Mouse (Mus musculus) granulocyte monocyte progenitor cell, adult 5-6 weeks (primary cell): Measurements from ENCODE around the gene Odf3b. TPM values are rescaled to one million over a fixed set of nuclear protein-coding genes. Genes with fewer than 3 reads are reported as not detected.

Experiments used
- ATAC-seq: replicated peaks from 2 replicates; pipeline ENCODE4 v1.8.0; 2016; ENCODE audit warnings: mild to moderate bottlenecking, moderate TSS enrichment, inconsistent platforms; ENCODE audit not compliant: poor library complexity, severe bottlenecking
- total RNA-seq, 2 experiments: library from RNA; stranded (forward) in 1 of 2; stranded (reverse) in 1 of 2; fragments of 200-712, 200-1000 nt in 1 of 2; fragments of >200 nt in 1 of 2; fragmentation: Nextera tagmentation in 1 of 2; gene quantifications; 2 replicates each; pipeline ENCODE4 v1.2.3; 2014 to 2017

Odf3b gene
- total RNA-seq (2014; fragmentation: Nextera tagmentation) (3.1 and 4.2 TPM in 2 replicates), total RNA-seq (2017) (0.46 TPM in 1 of 2 replicates, not detected in the other)

DNA sequence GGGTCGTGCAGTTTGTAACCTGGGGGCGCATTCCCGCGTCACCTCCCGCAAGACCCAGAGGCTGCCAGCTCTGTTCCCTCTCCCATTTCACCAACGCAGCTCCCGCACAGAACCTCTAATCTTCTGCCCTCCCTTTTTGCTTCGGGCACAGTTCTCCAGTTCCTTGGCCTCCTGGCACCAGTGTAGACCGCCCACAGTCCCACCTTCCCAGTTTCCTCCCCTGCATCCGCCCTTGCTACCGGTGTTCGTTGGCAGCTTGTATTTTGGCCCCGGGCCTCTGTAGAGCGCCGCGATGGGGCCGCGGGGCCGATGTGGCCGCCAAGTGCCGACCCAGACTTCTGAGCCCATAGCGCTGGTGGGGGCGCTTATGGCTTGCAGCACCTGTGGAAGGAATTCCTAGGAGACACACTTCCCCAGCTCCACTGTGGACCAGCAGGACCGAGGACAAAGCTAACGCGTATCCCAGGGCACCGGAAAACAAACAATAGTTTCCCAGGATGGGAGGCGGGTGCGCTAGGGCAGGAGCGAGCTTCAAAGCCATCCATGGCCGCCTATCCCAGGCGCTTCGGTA is at the start of gene Odf3b:
Gene Odf3b, minus strand, starts transcription at position 452 of the 571 bp plus-strand sequence.
- peak; percentile 26 for ATAC-seq

DNA sequence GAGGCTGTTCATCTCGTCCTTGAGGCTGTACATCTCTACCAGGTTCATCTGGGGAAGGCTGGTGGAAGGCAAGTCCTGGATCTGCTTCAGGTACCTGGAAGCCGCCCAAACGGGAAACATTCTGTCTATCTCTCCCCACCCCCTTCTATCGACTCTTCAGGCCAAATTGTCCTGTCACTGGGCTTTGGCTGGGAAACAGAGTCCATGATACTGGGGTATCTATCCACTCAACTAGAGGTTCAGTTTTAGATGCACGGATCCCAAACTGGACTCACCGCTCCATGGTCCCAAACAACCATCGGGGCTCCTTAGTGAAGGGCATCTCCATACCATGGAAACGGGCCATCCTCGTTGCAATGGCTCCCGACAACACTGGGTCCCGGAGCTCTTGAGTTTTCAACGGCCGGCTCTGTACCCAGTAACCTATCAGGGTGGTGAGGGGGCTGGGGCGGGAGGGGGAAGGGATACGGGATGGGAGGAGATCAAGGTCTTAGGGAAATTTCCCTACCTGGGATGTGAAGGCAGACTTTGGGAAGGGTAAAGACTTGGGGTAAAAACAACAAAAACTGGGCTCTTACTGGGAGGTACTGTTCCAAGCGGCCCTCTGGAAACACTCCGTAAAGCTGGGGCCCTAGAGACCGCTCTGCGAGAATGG is 49.2 kb upstream of the Odf3b start:
- ATAC-seq, result no peak

DNA sequence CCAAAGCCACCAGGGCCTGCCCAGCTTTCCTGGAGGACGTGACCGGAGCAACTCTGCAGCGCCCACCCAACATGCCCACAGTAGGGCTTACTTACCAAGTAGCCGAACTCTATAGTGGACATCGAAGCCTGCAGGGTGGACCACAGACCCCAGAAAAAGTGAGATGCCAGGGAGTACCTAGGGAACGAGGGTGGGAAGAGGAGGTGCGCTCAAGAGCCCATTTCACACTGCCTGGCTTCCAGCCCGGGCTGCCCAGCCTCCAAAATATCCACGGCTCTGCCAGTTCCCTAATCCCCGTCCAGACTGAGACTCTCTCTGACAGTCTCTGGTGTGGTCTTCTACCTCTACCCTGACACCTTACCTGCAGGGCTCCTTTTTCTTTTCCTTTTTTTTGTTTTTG is 47.6 kb upstream of the Odf3b start:
- ATAC-seq, result no peak

DNA sequence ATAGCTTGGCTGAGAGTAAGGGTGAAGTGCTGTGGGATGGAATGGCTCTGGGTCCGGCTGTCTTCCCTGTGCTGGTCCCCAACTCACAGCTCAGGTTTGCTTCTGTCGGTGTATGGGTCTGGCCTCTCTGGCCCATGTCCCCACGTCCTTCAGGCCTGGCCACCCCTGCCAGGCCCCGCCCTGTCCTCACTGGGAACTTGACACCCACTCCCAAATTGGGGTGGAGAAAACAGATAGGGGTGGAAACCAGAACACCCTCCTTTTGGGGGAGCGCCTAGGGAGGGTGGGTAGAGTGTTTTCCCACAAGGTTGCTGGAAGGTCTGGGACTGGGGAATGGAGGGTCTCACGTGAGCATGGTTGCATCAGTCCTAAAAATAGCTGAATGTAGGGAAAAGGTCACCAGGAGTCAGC is 46.6 kb upstream of the Odf3b start, which contains the start of gene Cpt1b:
Gene Cpt1b, minus strand, starts transcription at position 153 of the 411 bp plus-strand sequence.
- no peak for ATAC-seq

DNA sequence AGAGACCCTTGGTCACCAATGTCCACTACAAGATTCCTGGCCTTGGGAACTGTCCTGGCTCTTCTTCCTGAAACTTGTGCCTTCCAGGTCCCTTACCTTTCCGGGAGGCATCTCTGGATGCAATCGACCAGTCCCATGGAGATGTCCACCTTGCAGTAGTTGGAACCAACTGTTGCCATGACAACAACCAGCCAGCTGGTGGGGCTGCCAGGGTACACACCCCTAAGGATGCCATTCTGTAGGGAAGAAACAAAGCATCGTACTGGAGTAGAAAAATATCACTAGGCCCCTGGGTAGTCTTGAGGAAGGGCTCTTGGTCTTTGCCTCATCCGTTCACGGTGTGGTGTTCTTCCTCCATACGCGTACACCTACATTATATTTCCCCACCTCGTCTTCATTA is 45.5 kb upstream of the Odf3b start:
- ATAC-seq, result no peak

DNA sequence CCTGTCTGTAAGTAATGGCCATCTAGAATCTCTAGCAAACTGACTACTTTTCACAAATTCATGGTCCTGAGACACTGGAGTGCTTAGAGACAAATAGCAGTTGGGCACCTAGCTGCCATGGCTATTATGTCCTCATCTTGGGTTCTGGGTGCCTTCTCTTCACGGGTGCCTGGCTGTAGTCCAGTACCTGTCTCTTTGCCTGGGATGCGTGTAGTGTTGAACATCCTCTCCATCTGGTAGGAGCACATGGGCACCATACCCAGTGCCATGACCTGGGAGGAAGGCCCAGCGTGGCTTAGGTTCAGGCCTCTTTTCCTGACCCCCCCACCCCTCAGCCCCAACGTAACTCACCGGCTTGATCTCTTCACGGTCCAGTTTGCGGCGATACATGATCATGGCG is 42.9 kb upstream of the Odf3b start:
- no peak for ATAC-seq

DNA sequence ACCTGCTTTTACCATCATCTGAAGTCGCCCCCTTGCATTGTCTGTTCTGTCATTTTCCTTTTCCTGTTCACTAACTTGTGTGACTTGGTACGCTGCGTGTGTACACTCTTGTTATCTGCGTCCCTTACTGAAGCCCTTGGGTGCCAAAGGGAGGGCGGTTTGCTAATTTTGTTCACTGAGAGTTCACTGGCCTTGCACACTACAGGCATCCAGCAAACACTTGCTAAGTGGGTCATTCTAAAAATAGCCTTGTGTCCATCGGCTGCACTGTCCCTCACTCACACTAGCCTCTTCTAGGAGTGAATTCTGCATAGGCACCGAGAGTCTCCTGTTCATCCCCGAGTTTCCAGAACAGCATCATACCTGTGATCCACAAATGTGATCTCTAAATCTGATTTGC is 36.2 kb upstream of the Odf3b start:
- no peak for ATAC-seq

DNA sequence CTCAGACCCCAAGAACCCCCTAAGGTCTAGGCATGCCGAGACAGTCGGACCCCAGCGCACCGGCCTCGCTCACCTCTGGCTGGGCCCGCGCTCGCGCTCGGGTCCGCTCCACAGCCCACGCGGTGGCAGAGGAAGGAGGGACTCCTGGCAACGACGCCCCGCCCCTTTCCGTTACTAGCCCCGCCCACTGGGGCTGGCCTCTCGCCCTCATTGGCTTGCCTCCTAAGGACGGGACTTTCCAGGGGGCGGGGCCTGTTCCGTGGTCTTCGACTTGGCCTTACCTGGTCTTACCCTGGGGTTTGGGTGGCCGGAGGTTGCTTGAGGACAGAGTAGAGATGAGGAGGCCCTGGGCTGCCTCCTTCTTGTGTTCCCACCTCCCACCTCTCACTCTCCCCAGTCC is 31.0 kb upstream of the Odf3b start, which contains the start of gene Syce3:
Gene Syce3, minus strand, starts transcription at position 386 of the 400 bp plus-strand sequence.
- ATAC-seq, result no peak

DNA sequence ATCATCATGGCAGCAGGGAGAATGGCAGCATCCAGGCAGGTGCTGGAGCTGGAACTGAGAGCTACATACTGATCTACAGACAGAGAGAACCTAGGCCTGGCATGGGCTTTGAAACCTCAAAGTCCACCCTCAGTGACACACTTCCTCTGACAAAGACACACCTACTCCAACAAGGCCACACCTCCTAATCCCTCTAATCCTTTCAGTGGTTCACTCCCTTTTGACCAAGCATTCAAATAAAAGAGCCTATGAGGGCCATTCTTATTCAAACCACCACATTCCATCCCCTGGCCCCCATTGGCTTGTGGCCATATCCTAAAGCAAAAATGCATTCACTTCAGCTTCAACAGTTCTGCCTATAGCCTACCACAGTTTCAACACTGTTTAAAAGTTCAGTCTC is 27.6 kb upstream of the Odf3b start:
- no peak for ATAC-seq

DNA sequence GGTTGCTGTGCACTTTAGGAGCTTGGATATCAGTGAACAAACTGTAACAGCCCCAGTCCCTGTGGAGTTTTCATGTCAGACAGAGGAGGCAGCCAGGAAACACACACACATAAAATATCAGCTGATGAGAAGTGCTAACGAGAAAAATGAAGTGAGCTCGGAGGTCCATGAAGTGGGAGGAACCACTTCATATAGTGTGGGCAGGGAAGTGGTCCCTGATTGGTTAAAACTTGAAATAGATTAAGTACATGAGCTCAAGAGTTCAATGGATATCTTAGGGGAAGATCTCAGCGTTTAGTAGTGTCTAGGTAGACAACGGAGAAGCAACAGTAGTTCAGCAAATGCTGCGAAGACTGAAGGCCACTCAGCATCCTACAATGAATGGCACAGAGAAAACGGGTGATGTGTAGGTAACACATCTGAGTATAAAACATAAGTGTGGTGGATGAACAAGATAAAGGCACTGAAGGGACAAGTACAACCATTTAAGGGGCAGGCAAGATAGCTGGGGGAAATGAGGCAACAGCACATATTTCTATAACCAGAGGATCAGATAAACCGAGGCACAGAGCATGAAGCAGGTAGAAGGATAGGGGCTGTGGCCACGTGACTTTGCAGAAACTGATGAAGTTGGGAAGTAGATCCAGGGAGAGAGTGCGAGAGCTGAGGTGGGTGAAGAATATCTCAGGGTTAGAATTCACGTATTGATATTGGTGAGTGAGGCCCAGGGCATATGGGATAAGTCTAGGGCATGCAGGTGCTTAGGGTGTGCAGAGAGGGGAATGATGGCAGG is 25.9 kb upstream of the Odf3b start:
- ATAC-seq, result no peak

DNA sequence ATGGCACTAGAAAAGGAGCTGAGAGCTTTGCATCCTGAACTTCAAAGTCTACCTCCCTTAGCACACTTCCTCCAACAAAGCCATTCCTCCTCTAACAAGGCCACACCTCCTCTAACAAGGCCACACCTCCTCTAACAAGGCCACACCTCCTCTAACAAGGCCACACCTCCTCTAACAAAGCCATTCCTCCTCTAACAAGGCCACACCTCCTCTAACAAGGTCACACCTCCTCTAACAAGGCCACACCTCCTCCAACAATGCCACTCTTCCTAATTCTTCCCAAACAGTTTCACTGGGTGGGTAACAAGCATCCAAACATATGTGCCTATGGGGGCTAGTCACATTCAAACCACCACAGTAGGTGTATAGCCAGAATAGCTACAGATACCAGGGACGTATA is 23.4 kb upstream of the Odf3b start:
- no peak for ATAC-seq

DNA sequence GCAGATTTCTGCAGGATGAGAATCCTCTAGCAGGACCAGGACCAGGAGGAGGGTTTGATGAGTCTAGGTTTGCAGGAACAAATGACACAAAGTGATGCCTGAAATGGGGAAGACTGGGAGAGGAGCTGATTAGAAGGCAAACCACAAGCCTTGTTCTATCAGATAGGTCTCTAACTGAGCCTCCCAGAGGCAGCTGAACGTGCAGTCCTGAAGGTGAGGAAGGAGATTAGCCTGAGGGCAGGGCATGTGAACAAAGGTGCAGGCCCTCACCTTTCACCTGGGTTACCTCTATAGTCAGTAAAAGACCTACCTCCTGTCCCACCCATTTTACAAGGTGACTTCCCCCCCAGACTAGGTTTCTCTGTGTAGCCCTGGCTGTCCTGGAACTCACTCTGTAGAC is 20.6 kb upstream of the Odf3b start:
- ATAC-seq, result no peak

DNA sequence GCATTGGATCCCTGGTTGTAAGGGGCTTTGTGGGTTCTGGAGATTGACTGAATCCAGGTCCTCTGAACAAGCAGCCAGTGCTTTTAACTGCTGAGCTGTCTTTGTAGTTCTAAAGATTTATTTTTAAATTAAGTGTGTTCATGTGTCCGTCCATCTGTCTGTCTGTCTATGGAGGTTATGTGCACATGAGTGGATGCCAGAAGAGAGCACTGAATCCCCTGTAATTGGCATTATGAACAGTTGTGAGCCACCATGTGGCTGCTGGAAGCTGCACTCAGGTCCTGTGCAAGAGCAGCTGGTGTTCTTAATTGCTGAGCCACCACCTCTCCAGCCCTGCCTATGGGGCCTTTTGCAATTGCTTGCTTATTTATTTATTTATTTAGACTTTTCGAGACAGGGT is 19.1 kb upstream of the Odf3b start:
- ATAC-seq, result no peak

DNA sequence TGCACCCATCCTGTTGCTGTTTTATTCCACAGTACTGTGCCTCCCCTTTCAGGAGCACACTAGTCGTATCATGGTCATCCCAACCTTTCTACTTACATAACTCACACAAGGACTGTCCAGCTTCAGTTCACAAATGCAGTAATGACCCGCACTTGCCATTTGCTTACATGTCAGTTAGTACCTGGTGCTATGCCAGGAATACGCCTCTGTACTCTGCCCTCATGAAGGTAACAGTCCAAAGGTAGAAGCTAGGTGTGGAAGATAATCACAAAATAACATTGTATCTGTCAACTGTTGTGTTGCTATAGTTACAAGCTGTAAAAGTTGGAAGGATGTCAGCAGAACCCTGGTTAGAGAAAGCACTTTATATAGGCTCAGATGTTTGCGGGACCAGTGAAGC is 17.8 kb upstream of the Odf3b start:
- no peak for ATAC-seq

DNA sequence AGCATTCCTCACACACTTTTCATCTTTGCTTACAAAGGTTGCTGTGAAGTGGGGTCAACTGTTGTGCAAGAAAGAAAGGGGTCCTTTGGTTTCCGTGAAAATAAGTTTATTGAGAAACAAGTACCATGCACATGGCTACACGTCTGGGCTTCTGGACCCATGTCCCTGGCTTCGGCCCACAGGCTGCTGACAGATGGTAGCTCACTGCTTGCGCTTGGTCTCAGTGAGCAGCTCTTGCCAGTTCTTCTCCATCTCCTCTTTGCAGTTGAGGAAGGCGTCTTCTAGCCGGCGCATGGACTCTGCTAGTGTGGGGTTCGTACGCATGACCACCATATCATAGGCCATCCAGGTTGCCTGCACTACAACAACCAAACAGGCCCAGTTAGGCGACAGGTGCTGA is 11.0 kb upstream of the Odf3b start:
- no peak for ATAC-seq

DNA sequence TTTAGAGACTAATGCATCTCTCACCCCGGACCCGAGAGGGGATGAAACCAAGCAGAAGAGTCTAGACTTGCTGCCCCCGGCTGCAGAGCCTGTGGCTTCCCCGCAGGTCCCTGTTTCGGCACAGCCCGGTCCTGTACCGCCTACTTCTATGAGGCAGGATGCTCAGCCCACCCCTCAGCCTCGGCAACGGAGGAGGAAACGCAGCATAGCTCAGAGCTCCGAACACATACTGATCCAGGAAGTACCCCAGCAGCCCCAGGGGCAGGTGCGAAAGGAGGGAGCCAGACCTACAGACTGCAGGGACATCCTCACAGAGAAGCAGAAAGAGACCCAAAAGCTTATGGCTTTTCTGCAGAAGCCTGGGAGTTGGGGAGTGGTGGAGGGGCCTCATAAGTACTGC is 8.0 kb upstream of the Odf3b start:
- ATAC-seq, result no peak; the same call in 1 of the 2 replicates

DNA sequence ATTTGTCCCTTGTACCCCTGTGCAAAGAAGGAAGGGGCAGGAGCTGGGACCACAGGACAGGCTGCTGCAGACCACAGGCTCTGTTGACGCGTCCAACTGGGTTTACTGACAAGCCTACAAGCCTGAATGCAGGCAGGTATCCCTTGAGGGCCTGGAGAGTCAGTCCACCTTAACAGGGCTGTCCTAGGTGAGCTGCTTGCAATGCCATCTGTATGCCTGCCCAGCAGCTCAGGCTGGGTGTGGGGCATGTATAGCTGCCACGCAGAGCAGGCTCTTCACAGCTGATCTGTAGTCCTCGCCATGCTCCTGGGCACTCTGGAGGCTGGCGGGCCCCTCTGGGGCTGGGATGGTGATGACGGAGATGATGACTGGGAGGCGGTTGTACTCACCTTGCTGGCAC is 5.5 kb upstream of the Odf3b start, which contains the start of gene Klhdc7b:
Gene Klhdc7b, plus strand, starts transcription at position 301 of the 400 bp plus-strand sequence.
- no peak for ATAC-seq

DNA sequence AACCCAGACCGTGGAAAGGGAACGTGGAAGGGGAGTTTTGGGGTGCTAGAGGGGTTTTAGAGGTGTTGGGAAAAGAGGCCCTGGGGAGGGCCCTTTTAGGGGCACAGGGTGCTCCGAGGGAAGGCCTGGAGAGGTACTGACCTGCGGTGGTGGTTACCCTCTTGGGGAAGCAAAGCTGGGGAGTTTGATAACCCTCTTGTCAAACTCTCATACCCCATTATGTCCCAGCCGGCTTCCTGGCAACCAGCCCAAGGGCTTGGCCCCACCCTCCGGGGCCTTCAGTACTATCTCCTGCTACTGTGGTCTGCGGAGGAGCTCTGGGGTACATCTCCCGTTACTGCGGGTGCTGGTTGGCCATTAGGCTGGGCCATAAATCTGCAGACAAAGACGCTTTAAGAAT is 347 bp upstream of the Odf3b start:
- ATAC-seq, result peak; percentile 20; the same call in 1 of the 2 replicates

DNA sequence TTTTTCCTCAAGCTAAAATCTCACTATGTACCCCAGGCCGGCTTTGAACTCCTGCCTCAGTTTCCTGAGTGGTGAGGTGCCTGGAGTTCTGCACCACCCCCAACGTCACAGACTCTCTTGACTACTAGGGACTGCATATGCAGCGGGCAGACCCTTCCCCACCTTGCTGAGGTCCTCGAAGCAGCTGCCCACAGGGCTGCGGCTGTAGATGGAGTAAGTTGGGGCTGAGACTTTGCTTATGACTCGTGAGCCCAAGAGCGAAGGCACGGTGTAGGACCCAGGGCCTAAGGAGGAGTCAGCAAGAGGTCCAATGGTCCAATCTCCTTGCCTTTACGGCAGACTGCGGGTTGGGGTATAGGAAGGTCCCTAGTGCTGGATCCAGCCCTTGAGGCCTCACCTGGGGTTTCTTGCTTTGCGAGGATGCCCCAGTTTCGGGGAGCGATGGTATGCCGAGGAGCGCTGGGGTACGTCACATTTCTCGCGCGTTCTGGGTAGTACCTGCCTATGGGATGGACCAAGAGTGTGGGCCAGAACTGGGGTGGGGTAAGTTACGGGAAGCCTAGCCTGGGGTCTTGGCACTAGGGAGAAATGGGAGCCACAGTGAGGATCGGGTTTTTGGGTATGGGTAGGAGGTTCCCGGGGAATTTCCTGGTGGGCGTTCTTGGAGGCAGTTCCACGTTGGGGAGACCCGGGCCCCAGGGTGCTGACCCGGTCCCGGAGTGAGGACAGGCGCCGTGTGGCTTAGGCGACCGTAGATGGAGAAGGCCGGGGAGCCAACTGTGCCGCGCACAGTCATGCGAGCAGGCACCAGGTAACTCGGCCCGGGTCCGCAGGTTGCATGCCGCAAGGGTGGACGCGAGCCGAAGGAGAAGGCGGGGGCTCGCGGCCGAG is 899 bp downstream of the Odf3b start:
- ATAC-seq, result no peak

DNA sequence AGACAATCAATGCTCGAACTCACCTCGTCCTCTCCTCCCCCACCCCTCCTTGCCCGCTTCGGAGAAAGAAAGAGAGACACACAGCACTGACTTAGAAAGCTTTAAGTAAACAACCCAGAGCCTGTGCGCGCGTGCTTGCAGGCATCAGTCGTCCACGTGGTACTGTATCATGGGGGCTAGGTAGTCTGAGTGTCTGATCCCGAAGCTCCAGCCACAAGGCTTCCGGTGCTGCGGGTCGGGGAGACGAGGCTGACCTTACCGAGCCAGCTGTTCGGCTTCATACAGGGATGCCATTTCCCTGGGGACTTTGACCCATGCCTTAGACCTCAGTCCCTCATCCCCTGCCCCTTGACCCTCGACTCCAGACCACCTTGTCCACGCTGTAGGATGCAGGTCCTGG is 1.7 kb downstream of the Odf3b start:
- no peak for ATAC-seq
